Mouse (Mus musculus) left cerebral cortex, postnatal 10 days (tissue): ENCODE data around the gene Fam155a. TPM values are rescaled to one million over a fixed set of nuclear protein-coding genes. Genes with fewer than 3 reads are reported as not detected.

Source experiments
- DNase-seq, 2 experiments: peaks; one replicate each; pipeline ENCODE4 v3.0.0; 2021 to 2022; ENCODE audit warnings: low spot score in 2 of 2, mixed read lengths in 1 of 2; ENCODE audit errors: extremely low spot score in 1 of 2
- intact Hi-C: fragments of 180-260 bp; cut with DNase I; formaldehyde crosslinking; loops from one replicate; pipeline ENCODE4 v1.15.1; 2025
- microRNA-seq: library from miRNA; unstranded; fragments of <30 nt; microRNA quantifications from one replicate; pipeline ENCODE4 v1.2.0, GENCODE M21; 2022
- total RNA-seq, 2 experiments: library from RNA; stranded (reverse); gene quantifications; 2 replicates each; pipeline ENCODE4 v1.2.3; 2021

Gene Fam155a
- total RNA-seq, 2 experiments from 2014 or later = 91.8 to 105 TPM

DNA sequence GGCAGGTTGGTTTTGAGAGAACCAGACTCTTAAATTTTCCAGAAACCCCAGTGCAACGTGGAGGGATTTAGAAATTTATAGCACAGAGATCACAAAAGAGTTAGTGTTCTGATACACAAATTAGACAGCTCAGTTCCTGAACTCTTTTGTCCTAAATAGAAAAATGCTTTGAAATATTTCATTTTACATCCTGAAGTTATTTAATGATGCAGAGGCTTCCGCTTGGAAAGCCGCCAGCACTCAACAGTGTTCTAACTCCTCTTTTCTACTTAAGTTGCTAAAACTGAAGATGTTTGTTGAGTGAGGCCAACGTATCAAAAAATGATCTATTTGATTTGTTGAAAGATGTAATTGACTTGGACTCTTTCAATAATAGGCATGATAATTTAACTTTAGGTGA is 609.4 kb downstream of the Fam155a start:
- intact Hi-C loops = no loop called here
- DNase-seq = no peak

DNA sequence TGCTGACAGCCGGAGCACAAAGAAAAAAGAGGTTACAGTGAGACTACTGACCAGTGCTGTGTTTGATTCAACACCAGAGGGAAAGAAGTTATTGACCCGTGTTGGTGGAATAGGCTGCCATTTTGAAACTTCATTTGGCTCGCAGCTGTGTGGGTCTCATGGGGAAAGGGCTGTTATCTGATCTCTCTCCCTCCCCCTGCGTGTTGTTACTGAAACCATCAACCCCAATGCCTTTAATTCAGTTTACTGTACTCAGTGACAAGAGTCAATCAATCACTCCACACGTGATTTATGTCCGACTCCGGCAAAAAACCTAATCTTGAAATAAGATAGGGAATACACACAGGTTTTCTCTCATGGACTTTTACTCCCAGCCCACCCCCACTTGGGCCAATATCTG is 611.6 kb downstream of the Fam155a start:
- no peak for DNase-seq
- intact Hi-C loops = no loop called here

DNA sequence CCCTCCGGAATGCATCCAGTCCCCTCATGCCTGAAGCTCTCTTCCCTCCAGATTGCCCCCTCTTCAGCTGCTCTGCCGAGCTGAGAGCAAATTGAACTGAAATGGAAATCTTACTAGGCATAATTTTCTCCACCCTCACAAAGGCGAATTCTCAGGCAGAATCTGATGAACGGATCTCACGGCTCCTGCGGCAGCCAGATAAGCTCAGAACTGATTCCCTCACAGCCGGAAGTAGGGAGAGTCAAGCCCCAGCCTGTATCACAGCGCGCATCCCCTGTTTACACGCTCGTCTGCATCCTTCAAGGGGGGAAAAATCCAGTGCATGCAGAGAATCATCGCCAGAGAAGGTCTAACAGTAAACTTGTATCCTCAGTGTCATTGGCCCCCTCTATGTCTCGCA is 612.3 kb downstream of the Fam155a start:
- intact Hi-C loops = no loop called here
- DNase-seq = peak in 1 of 2 experiments; percentile 18

DNA sequence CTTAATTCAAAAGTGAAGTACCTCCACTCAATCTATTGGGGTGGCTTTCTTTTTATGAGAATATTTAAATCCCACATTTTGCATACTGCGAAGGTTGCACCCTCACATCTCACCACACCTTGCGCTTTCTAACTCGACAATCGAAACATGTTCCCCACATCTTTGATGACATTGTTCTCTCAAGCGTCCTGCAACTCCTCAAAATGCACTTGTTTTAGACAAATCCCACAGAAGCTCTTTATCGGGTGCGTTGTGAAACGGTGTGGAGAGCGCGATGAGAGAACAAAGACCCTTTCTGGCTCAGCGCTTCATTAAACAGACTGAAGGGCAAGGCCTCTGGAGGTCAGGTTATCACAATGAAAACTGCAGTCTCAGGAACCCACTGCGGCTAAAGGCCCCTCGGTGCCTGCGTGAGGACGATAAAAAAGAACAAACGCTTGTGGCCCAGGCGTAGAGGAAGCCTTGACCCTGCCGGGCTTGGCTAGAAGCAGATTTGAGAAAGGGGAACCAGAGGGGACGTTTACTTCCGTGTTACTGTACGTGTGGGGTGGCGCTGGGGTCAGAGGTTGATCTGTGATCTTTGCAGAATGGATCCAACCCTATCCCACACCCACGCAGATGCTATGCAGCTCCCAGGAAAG is 613.7 kb downstream of the Fam155a start:
- peak in 1 of 2 experiments; percentile 28 for DNase-seq
- intact Hi-C loops = no loop called here

Small RNAs within 50 kb of the gene (microRNA-seq; reads per million reads assigned to microRNA genes)
- not detected for gene Gm47312

Other genes with a start within 250 kb of the Fam155a start
- not detected for gene Gm10217, start 93.1 kb upstream of the Fam155a start, total RNA-seq
- 10 to 100 TPM; 11.2 TPM for gene Lig4, start 206.5 kb upstream of the Fam155a start, total RNA-seq
- gene Abhd13, start 206.5 kb upstream of the Fam155a start, total RNA-seq = 10 to 100 TPM; 30.7 to 32.2 TPM
- gene Tnfsf13b, start 235.3 kb upstream of the Fam155a start, total RNA-seq = 1 to 10 TPM; 2.6 to 3.6 TPM